Mouse (Mus musculus) CD4-positive, CD25-positive, alpha-beta regulatory T cell, adult 2 months (primary cell): ENCODE measurements around the gene Stx4a.
"Not testable (repeated sequence)": the region's sequence is repeated elsewhere in the genome, so short reads cannot be mapped to it uniquely, and the experiment has no call there.

ENCODE experiments used
- DNase-seq: peaks from one replicate; pipeline ENCODE4 v3.0.0-alpha.2; 2012; ENCODE audit warnings: low read depth, low spot score

Stx4a gene

GRCm38 (mm10) chr7:127867641-127868040 lies 43.5 kb downstream of the Stx4a start:
- no peak for DNase-seq

- DNase-seq: no peak
Measured at GRCm38 (mm10) chr7:127869149-127869810, 45.2 kb downstream of the Stx4a start.

- DNase-seq: no peak
Measured at GRCm38 (mm10) chr7:127870136-127870821, 46.2 kb downstream of the Stx4a start.

- DNase-seq: no peak
Measured at GRCm38 (mm10) chr7:127874812-127875626, 50.9 kb downstream of the Stx4a start.

- DNase-seq: peak; percentile 89
Measured at GRCm38 (mm10) chr7:127875627-127876001, 51.5 kb downstream of the Stx4a start.

GRCm38 (mm10) chr7:127876041-127876466 lies 52.0 kb downstream of the Stx4a start, which contains the start of gene Zfp646:
Gene Zfp646, plus strand, starts transcription at chr7:127876221.
- peak; percentile 88 for DNase-seq

- DNase-seq: peak; percentile 92
Measured at GRCm38 (mm10) chr7:127876467-127877348, 52.6 kb downstream of the Stx4a start, which contains the start of gene Zfp668. Gene Zfp668, minus strand, starts transcription at chr7:127876828.

- no peak for DNase-seq
Measured at GRCm38 (mm10) chr7:127879301-127879700, 55.2 kb downstream of the Stx4a start.

GRCm38 (mm10) chr7:127880431-127880830 lies 56.3 kb downstream of the Stx4a start:
- DNase-seq: no peak

- no peak for DNase-seq
Measured at GRCm38 (mm10) chr7:127885951-127886350, 61.9 kb downstream of the Stx4a start.

- DNase-seq: no peak
Measured at GRCm38 (mm10) chr7:127886551-127886950, 62.5 kb downstream of the Stx4a start.

GRCm38 (mm10) chr7:127887191-127887590 lies 63.1 kb downstream of the Stx4a start:
- DNase-seq: no peak

GRCm38 (mm10) chr7:127887781-127888180 lies 63.7 kb downstream of the Stx4a start:
- no peak for DNase-seq

- no peak for DNase-seq
Measured at GRCm38 (mm10) chr7:127888821-127889220, 64.7 kb downstream of the Stx4a start.

GRCm38 (mm10) chr7:127890798-127891197 lies 66.7 kb downstream of the Stx4a start, which contains the start of gene Prss53:
Gene Prss53, minus strand, starts transcription at chr7:127890970.
- no peak for DNase-seq

- no peak for DNase-seq
Measured at GRCm38 (mm10) chr7:127894480-127894879, 70.4 kb downstream of the Stx4a start.

- DNase-seq: peak; percentile 92
Measured at GRCm38 (mm10) chr7:127895442-127895841, 71.3 kb downstream of the Stx4a start, which contains the start of the genes Gm21974 and Vkorc1. Gene Gm21974, minus strand, starts transcription at chr7:127895454. Gene Vkorc1, minus strand, starts transcription at chr7:127895617.

GRCm38 (mm10) chr7:127895891-127896290 lies 71.8 kb downstream of the Stx4a start:
- DNase-seq: not testable (repeated sequence)

GRCm38 (mm10) chr7:127896384-127896783 lies 72.3 kb downstream of the Stx4a start:
- DNase-seq: peak; percentile 84

GRCm38 (mm10) chr7:127897542-127897941 lies 73.4 kb downstream of the Stx4a start:
- no peak for DNase-seq
